Mouse (Mus musculus): ENCODE measurements around the gene Twf1. TPM values are rescaled to one million over a fixed set of nuclear protein-coding genes. Genes with fewer than 3 reads are reported as not detected.
A peak's percentile ranks its signal among the peaks of the same experiment; 100 is the strongest.

Gene Twf1
- total and polyA plus RNA-seq, 2 experiments = 20.1 to 34.2 TPM

DNA sequence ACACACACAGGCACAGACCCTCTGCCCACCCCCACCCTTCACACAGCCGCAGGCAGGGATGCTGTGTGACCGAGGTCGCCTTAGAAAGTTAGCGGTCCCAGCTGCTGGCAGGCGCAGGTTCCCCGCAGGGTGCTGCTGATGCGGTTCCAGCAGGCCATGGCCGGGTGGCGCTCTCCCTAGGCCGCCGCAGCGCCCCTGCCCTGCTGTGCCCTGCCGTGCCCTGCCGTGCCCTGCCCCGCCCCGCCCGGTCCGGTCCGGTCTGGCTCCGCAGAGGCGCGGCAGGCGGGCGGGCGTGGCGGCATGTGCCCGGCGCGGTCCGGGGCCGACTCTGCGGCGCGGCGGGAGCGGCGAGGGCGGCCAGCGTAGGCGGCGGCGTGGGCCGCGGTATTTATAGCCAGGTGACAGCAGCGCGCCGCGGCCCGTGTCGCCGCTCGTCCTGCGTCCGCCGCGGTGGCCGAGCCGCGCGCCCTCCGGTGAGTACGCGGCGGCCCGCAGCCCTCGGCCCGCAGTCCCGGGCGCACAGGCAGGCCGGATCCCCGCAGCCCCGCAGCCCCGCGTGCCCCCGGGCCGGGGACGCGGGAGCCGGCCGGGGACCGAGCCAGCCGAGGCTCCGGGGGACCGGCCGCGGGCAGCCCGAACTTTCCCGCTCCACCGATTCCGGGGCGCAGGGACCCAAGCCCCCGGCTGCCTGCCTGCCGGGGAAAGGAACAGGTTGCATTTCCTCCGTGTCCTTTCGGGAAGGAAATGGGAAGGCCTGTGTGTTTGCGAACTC, 39.3 kb upstream of the Twf1 start, which contains the start of gene Tmem117:
Tmem117 (plus strand) TSS at position 403 of the 772 bp plus-strand sequence.
- no peak for TF ChIP-seq POLR2A (IDR thresholded peaks at IDR 0.05; ENCODE audit: extremely low read depth, insufficient read depth, low read length)
- TF ChIP-seq CTCF (IDR thresholded peaks at IDR 0.05; ENCODE audit: low read depth, low read length) = no peak
- DNase-seq (ENCODE audit: extremely low read depth, low read depth, low spot score) = no peak
- 2% methylated on average over 94 of the region's 96 CpGs for WGBS
- Histone ChIP-seq H3K79me2 (ENCODE audit: control insufficient read depth, insufficient read depth, low read length) (no peaks in the 10 kb centered on the region), H3K27me3 (ENCODE audit: control insufficient read depth, insufficient read depth, low read length) (peaks cover 11% of the 10 kb centered on the region), H3K9ac (ENCODE audit: low read depth, low read length) (peak within 1 kb of the TSS; percentile 27; the same call in 1 of the 2 replicates), H3K4me3 (ENCODE audit: insufficient read depth, low read depth, low read length) (peak within 1 kb of the TSS; percentile 0; the same call in 1 of the 2 replicates), H3K27ac (replicated peaks; ENCODE audit: insufficient read depth, low read depth, low read length) (no peak within 1 kb of the TSS), H3K36me3 (ENCODE audit: control insufficient read depth, insufficient read depth, low read length) (no peaks in the 10 kb centered on the region), H3K4me1 (ENCODE audit: control insufficient read depth, insufficient read depth, low read length) (no peaks in the 10 kb centered on the region)

GRCm38 (mm10) chr15:94628463-94628829, 38.8 kb upstream of the Twf1 start:
- Histone ChIP-seq H3K79me2 (ENCODE audit: control insufficient read depth, insufficient read depth, low read length) (no peaks in the 10 kb centered on the region), H3K4me3 (ENCODE audit: insufficient read depth, low read depth, low read length) (peak overlapping the region; percentile 0; the same call in 1 of the 2 replicates), H3K36me3 (ENCODE audit: control insufficient read depth, insufficient read depth, low read length) (no peaks in the 10 kb centered on the region), H3K27ac (replicated peaks; ENCODE audit: insufficient read depth, low read depth, low read length) (no peak overlapping the region), H3K4me1 (ENCODE audit: control insufficient read depth, insufficient read depth, low read length) (no peaks in the 10 kb centered on the region), H3K9ac (ENCODE audit: low read depth, low read length) (no peak overlapping the region), H3K27me3 (ENCODE audit: control insufficient read depth, insufficient read depth, low read length) (peaks cover 11% of the 10 kb centered on the region)
- DNase-seq (ENCODE audit: extremely low read depth, low read depth, low spot score) = no peak
- no peak for TF ChIP-seq CTCF (IDR thresholded peaks at IDR 0.05; ENCODE audit: low read depth, low read length)
- TF ChIP-seq POLR2A (IDR thresholded peaks at IDR 0.05; ENCODE audit: extremely low read depth, insufficient read depth, low read length) = no peak
- WGBS = 45% methylated on average over 2 of the region's 2 CpGs

GRCm38 (mm10) chr15:94620909-94621308, 31.2 kb upstream of the Twf1 start:
- Histone ChIP-seq H3K36me3 (ENCODE audit: control insufficient read depth, insufficient read depth, low read length) (no peaks in the 10 kb centered on the region), H3K4me1 (ENCODE audit: control insufficient read depth, insufficient read depth, low read length) (no peaks in the 10 kb centered on the region), H3K27me3 (ENCODE audit: control insufficient read depth, insufficient read depth, low read length) (no peaks in the 10 kb centered on the region), H3K4me3 (ENCODE audit: insufficient read depth, low read depth, low read length) (no peak overlapping the region), H3K27ac (replicated peaks; ENCODE audit: insufficient read depth, low read depth, low read length) (no peak overlapping the region), H3K79me2 (ENCODE audit: control insufficient read depth, insufficient read depth, low read length) (no peaks in the 10 kb centered on the region), H3K9ac (ENCODE audit: low read depth, low read length) (no peak overlapping the region)
- TF ChIP-seq POLR2A (IDR thresholded peaks at IDR 0.05; ENCODE audit: extremely low read depth, insufficient read depth, low read length) (no peak), CTCF (IDR thresholded peaks at IDR 0.05; ENCODE audit: low read depth, low read length) (no peak)
- DNase-seq (ENCODE audit: extremely low read depth, low read depth, low spot score) = no peak

- no peaks in the 10 kb centered on the region for H3K79me2 ChIP-seq (ENCODE audit: control insufficient read depth, insufficient read depth, low read length)
- no peak for DNase-seq (ENCODE audit: extremely low read depth, low read depth, low spot score)
- H3K36me3 ChIP-seq (ENCODE audit: control insufficient read depth, insufficient read depth, low read length) = no peaks in the 10 kb centered on the region
- TF ChIP-seq CTCF (IDR thresholded peaks at IDR 0.05; ENCODE audit: low read depth, low read length) (no peak), POLR2A (IDR thresholded peaks at IDR 0.05; ENCODE audit: extremely low read depth, insufficient read depth, low read length) (no peak)
- no peaks in the 10 kb centered on the region for H3K4me1 ChIP-seq (ENCODE audit: control insufficient read depth, insufficient read depth, low read length)
- H3K27me3 ChIP-seq (ENCODE audit: control insufficient read depth, insufficient read depth, low read length) = no peaks in the 10 kb centered on the region
- no peak overlapping the region for H3K27ac ChIP-seq (replicated peaks; ENCODE audit: insufficient read depth, low read depth, low read length)
- no peak overlapping the region for H3K4me3 ChIP-seq (ENCODE audit: insufficient read depth, low read depth, low read length)
- 90% methylated on average over 11 of the region's 11 CpGs for WGBS
- no peak overlapping the region for H3K9ac ChIP-seq (ENCODE audit: low read depth, low read length)
Observed at GRCm38 (mm10) chr15:94616036-94616435, 26.3 kb upstream of the Twf1 start.

DNA sequence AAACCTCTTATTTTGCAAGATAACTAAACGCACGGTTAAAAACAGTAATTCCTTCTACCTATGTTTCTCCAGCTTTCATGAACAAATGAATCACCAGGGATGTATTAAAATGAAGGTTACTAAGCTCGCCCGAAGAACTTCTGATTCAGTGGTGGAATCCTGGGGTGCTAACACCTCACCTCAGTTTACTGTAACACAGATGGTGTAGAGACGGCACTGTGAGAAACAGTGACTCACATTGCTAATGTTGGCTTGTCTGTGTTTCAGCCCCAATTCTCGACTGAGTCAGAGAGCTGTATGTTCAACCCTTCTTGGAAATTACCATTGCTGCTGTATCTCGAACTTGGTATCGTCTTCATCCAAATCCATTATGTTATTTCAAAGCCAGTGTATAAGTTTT, 18.1 kb upstream of the Twf1 start:
- TF ChIP-seq POLR2A (IDR thresholded peaks at IDR 0.05; ENCODE audit: extremely low read depth, insufficient read depth, low read length) = no peak
- no peak for TF ChIP-seq CTCF (IDR thresholded peaks at IDR 0.05; ENCODE audit: low read depth, low read length)
- Histone ChIP-seq H3K9ac (ENCODE audit: low read depth, low read length) (no peak overlapping the region), H3K36me3 (ENCODE audit: control insufficient read depth, insufficient read depth, low read length) (no peaks in the 10 kb centered on the region), H3K4me3 (ENCODE audit: insufficient read depth, low read depth, low read length) (no peak overlapping the region), H3K27me3 (ENCODE audit: control insufficient read depth, insufficient read depth, low read length) (no peaks in the 10 kb centered on the region), H3K27ac (replicated peaks; ENCODE audit: insufficient read depth, low read depth, low read length) (no peak overlapping the region), H3K4me1 (ENCODE audit: control insufficient read depth, insufficient read depth, low read length) (no peaks in the 10 kb centered on the region), H3K79me2 (ENCODE audit: control insufficient read depth, insufficient read depth, low read length) (no peaks in the 10 kb centered on the region)
- no peak for DNase-seq (ENCODE audit: extremely low read depth, low read depth, low spot score)
- WGBS = 91% methylated on average over 8 of the region's 8 CpGs

- Histone ChIP-seq H3K9ac (ENCODE audit: low read depth, low read length) (no peak overlapping the region), H3K4me1 (ENCODE audit: control insufficient read depth, insufficient read depth, low read length) (no peaks in the 10 kb centered on the region), H3K4me3 (ENCODE audit: insufficient read depth, low read depth, low read length) (no peak overlapping the region), H3K27me3 (ENCODE audit: control insufficient read depth, insufficient read depth, low read length) (no peaks in the 10 kb centered on the region), H3K36me3 (ENCODE audit: control insufficient read depth, insufficient read depth, low read length) (no peaks in the 10 kb centered on the region), H3K27ac (replicated peaks; ENCODE audit: insufficient read depth, low read depth, low read length) (no peak overlapping the region), H3K79me2 (ENCODE audit: control insufficient read depth, insufficient read depth, low read length) (no peaks in the 10 kb centered on the region)
- DNase-seq (ENCODE audit: extremely low read depth, low read depth, low spot score) = no peak
- no peak for TF ChIP-seq POLR2A (IDR thresholded peaks at IDR 0.05; ENCODE audit: extremely low read depth, insufficient read depth, low read length)
- TF ChIP-seq CTCF (IDR thresholded peaks at IDR 0.05; ENCODE audit: low read depth, low read length) = no peak
- 62% methylated on average over 3 of the region's 3 CpGs for WGBS
Observed at GRCm38 (mm10) chr15:94602441-94602840, 12.8 kb upstream of the Twf1 start.

Data from liver, adult 2 months (tissue).